Comparison of ENCODE assay signal across 14 mouse cellular contexts in the genomic region with DNA sequence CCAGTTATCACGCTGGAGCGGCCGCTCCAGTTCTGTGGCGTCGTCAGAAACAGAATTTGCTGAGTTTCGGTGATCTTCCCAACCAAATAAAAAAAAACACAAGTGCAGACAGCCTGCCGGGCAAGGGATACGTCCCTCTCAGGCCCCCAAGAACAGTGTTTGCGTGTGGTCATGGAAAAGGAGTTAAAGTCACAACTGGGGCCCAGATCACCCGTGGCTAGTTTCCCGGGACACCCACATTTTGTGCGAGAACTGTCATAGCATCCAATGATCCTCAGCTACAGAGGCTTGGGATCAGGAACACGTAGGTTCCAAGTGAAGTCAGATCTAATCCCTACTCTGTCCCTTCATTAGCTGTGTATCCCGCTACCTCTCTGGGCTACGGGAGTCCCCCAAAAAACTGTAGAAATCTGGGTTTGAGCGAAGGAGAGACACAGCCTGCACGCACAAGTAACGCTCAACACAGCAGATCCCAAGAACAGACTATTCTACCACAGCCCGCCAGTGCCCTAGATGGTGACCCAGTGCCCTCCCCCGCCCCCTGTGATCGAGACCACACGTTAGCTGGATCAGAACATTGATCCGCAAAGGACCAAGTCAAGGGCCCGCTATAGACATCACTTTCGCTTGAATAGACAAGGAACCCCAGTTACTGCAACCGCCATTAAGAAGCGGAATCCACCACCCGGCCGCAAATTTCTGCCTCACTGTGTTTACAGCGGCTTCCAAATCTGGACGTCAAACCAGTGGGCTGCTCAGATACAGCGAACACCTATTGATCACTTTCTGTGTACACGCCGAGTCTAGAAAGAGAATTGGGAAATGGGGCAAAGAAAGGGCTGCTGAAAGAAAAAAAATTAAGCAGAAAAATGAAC. TPM values are rescaled to one million over a fixed set of nuclear protein-coding genes. Genes with fewer than 3 reads are reported as not detected.
DNase-seq lines count a peak whose midpoint lies in the region; ATAC-seq and TF ChIP-seq lines count a peak whose summit lies in the region.
"Had no signal": no experiment of that assay in that cellular context is flagged by ENCODE, and none has a peak within 500 bp of the region (broad histone marks: within the 10 kb centered on the region; RNA-seq: fewer than 3 reads in every experiment).

No protein-coding gene starts in this region.

- peak; percentile 51 for DNase-seq in embryo, embryonic 10 days (ENCODE audit: low spot score)
- no peak for DNase-seq in embryo, embryonic 10.5 days (ENCODE audit: low spot score)
- DNase-seq in liver, postnatal 0 days: no peak
- DNase-seq in embryonic facial prominence, embryonic 14.5 days (ENCODE audit: low spot score): no peak
- DNase-seq in right cerebral cortex, postnatal 36 days (ENCODE audit: low spot score in 2 of 2): no peak
- no peak for DNase-seq in adrenal gland, adult 18-20 months (ENCODE audit: low spot score in 2 of 2)
- DNase-seq: kidney, adult 18-20 months; layer of hippocampus, adult 9-11 months; liver, embryonic 13.5 days; spleen, adult 18-20 months; thymus, postnatal 36 days had no signal

- peaks cover 76% of the 10 kb centered on the region for H3K27me3 ChIP-seq in liver, postnatal 0 days (ENCODE audit: insufficient read depth, low read length)
- peaks cover 97% of the 10 kb centered on the region for H3K27me3 ChIP-seq in liver, embryonic 12.5 days (replicated peaks)
- H3K27me3 ChIP-seq in embryonic facial prominence, embryonic 14.5 days (replicated peaks; ENCODE audit: control insufficient read depth, insufficient read depth, low read length): peaks cover 68% of the 10 kb centered on the region
- peaks cover 85% of the 10 kb centered on the region for H3K27me3 ChIP-seq in limb, embryonic 13.5 days

- no peak overlapping the region for H3K4me2 ChIP-seq in liver, postnatal 0 days (ENCODE audit: low read depth, low read length)
- H3K4me2 ChIP-seq in liver, embryonic 12.5 days: no peak overlapping the region
- peak overlapping the region; percentile 78 for H3K4me2 ChIP-seq in embryonic facial prominence, embryonic 14.5 days (ENCODE audit: low read depth, low read length)
- H3K4me2 ChIP-seq in limb, embryonic 13.5 days (replicated peaks): peak overlapping the region; percentile 62
- H3K4me2 ChIP-seq: liver, embryonic 13.5 days had no signal

- TF ChIP-seq CTCF in liver, postnatal 0 days (IDR thresholded peaks at IDR 0.05; ENCODE audit: low read depth): no peak

- no peak for TF ChIP-seq EP300 in liver, postnatal 0 days (IDR thresholded peaks at IDR 0.05; ENCODE audit: low read depth)

- H3K4me1 ChIP-seq in liver, postnatal 0 days (ENCODE audit: insufficient read depth): no peaks in the 10 kb centered on the region; the same call in 1 of the 2 replicates
- H3K4me1 ChIP-seq in liver, embryonic 12.5 days: no peaks in the 10 kb centered on the region
- H3K4me1 ChIP-seq in embryonic facial prominence, embryonic 14.5 days (ENCODE audit: control insufficient read depth, insufficient read depth, low read length): peaks cover 11% of the 10 kb centered on the region; the same call in 1 of the 2 replicates
- peaks cover 44% of the 10 kb centered on the region for H3K4me1 ChIP-seq in limb, embryonic 13.5 days
- H3K4me1 ChIP-seq: liver, embryonic 13.5 days had no signal

- H3K9ac ChIP-seq in liver, postnatal 0 days (replicated peaks): no peak overlapping the region
- no peak overlapping the region for H3K9ac ChIP-seq in liver, embryonic 12.5 days
- H3K9ac ChIP-seq in embryonic facial prominence, embryonic 14.5 days (ENCODE audit: low read depth, low read length): peak overlapping the region; percentile 61
- peak overlapping the region; percentile 61; the same call in 1 of the 2 replicates for H3K9ac ChIP-seq in limb, embryonic 13.5 days
- H3K9ac ChIP-seq: liver, embryonic 13.5 days had no signal

- no peak for ATAC-seq in liver, postnatal 0 days
- no peak for ATAC-seq in liver, embryonic 12.5 days
- ATAC-seq in embryonic facial prominence, embryonic 14.5 days (ENCODE audit: low read depth): no peak
- no peak for ATAC-seq in limb, embryonic 13.5 days (ENCODE audit: low FRiP score, low read depth)

- H3K36me3 ChIP-seq in liver, postnatal 0 days (replicated peaks; ENCODE audit: insufficient read depth, low read length): no peaks in the 10 kb centered on the region
- no peaks in the 10 kb centered on the region for H3K36me3 ChIP-seq in liver, embryonic 12.5 days
- peaks cover 8% of the 10 kb centered on the region; the same call in 1 of the 2 replicates for H3K36me3 ChIP-seq in embryonic facial prominence, embryonic 14.5 days (ENCODE audit: control insufficient read depth, insufficient read depth, low read length)
- peaks cover 3% of the 10 kb centered on the region; the same call in 1 of the 2 replicates for H3K36me3 ChIP-seq in limb, embryonic 13.5 days
- H3K36me3 ChIP-seq: G1E; liver, embryonic 13.5 days had no signal

- 0 out of 2 replicates have a peak overlapping the region, but pooled peaks have one; percentile 8 for H3K4me3 ChIP-seq in liver, postnatal 0 days (ENCODE audit: low read depth, low read length)
- no peak overlapping the region for H3K4me3 ChIP-seq in liver, embryonic 12.5 days
- peak overlapping the region; percentile 68 for H3K4me3 ChIP-seq in embryonic facial prominence, embryonic 14.5 days (ENCODE audit: low read depth, low read length)
- peak overlapping the region; percentile 32 for H3K4me3 ChIP-seq in limb, embryonic 13.5 days
- H3K4me3 ChIP-seq: liver, embryonic 13.5 days had no signal

- H3K27ac ChIP-seq in liver, postnatal 0 days (ENCODE audit: low read depth): no peak overlapping the region
- H3K27ac ChIP-seq in liver, embryonic 12.5 days: no peak overlapping the region
- H3K27ac ChIP-seq in embryonic facial prominence, embryonic 14.5 days (replicated peaks; ENCODE audit: low read depth, low read length): peak overlapping the region; percentile 81
- H3K27ac ChIP-seq in limb, embryonic 13.5 days: peak overlapping the region; percentile 75
- H3K27ac ChIP-seq: liver, embryonic 13.5 days had no signal

- H3K9me3 ChIP-seq in liver, postnatal 0 days (ENCODE audit: low read length): no peaks in the 10 kb centered on the region
- H3K9me3 ChIP-seq in liver, embryonic 12.5 days (replicated peaks): no peaks in the 10 kb centered on the region
- no peaks in the 10 kb centered on the region for H3K9me3 ChIP-seq in embryonic facial prominence, embryonic 14.5 days (ENCODE audit: control insufficient read depth, low read length)
- no peaks in the 10 kb centered on the region for H3K9me3 ChIP-seq in limb, embryonic 13.5 days
- H3K9me3 ChIP-seq: liver, embryonic 13.5 days had no signal

- 5% methylated on average over 34 of the region's 34 CpGs for WGBS in liver, postnatal 0 days (ENCODE audit: insufficient replicate concordance)
- 5% methylated on average over 34 of the region's 34 CpGs for WGBS in liver, embryonic 12.5 days (ENCODE audit: insufficient replicate concordance)
- 4% methylated on average over 34 of the region's 34 CpGs for WGBS in embryonic facial prominence, embryonic 14.5 days
- WGBS in limb, embryonic 13.5 days: 3% methylated on average over 34 of the region's 34 CpGs

RNA-seq across cellular contexts. Expression of gene Msx1, which starts 6.5 kb away (rescaled TPM):
- polyA plus RNA-seq in liver, postnatal 0 days (2015; fragmentation: Nextera tagmentation; extraction: Ambion mirVana): not detected in 2 replicates
- 0.51 and 0.63 TPM in 2 replicates for polyA plus RNA-seq in liver, embryonic 12.5 days (2016; fragmentation: Nextera tagmentation; extraction: Ambion mirVana)
- polyA plus RNA-seq in embryonic facial prominence, embryonic 14.5 days (2014; fragmentation: Nextera tagmentation; extraction: Ambion mirVana): 73.2 and 82.9 TPM in 2 replicates
- 272 and 338 TPM in 2 replicates for polyA plus RNA-seq in limb, embryonic 13.5 days (2015; fragmentation: Nextera tagmentation; extraction: Ambion mirVana)
- total RNA-seq in adrenal gland, adult 18-20 months (2021): 1 to 10 TPM; 1.1 to 2.1 TPM
- total RNA-seq: G1E had no signal
- polyA plus RNA-seq: G1E had no signal

Comparison
In these comparisons a context has a peak if more than half of its experiments do, and no peak if none do; other contexts are left out.
1. H3K27ac ChIP-seq: peak in embryonic facial prominence, embryonic 14.5 days (single experiment) and limb, embryonic 13.5 days (single experiment); none in liver, postnatal 0 days (single experiment) and liver, embryonic 12.5 days (single experiment).
2. H3K4me2 ChIP-seq: peak in embryonic facial prominence, embryonic 14.5 days (single experiment) and limb, embryonic 13.5 days (single experiment); none in liver, postnatal 0 days (single experiment) and liver, embryonic 12.5 days (single experiment).
3. H3K9ac ChIP-seq: peak in embryonic facial prominence, embryonic 14.5 days (single experiment) and limb, embryonic 13.5 days (single experiment); none in liver, postnatal 0 days (single experiment) and liver, embryonic 12.5 days (single experiment).
4. RNA of gene Msx1, which starts 6.5 kb away (polyA plus RNA-seq): 272 to 338 TPM in limb, embryonic 13.5 days and 73.2 to 82.9 TPM in embryonic facial prominence, embryonic 14.5 days; 0.51 to 0.63 TPM in liver, embryonic 12.5 days and not detected in liver, postnatal 0 days; every median in the first group is over 10 times any median in the second.